Mouse (Mus musculus): Measurements from ENCODE around the gene Bet1l. TPM values are rescaled to one million over a fixed set of nuclear protein-coding genes. Genes with fewer than 3 reads are reported as not detected.

Gene Bet1l
- polyA plus RNA-seq (2012; rRNA removed): 27.1 and 32.9 TPM in 2 replicates

DNA sequence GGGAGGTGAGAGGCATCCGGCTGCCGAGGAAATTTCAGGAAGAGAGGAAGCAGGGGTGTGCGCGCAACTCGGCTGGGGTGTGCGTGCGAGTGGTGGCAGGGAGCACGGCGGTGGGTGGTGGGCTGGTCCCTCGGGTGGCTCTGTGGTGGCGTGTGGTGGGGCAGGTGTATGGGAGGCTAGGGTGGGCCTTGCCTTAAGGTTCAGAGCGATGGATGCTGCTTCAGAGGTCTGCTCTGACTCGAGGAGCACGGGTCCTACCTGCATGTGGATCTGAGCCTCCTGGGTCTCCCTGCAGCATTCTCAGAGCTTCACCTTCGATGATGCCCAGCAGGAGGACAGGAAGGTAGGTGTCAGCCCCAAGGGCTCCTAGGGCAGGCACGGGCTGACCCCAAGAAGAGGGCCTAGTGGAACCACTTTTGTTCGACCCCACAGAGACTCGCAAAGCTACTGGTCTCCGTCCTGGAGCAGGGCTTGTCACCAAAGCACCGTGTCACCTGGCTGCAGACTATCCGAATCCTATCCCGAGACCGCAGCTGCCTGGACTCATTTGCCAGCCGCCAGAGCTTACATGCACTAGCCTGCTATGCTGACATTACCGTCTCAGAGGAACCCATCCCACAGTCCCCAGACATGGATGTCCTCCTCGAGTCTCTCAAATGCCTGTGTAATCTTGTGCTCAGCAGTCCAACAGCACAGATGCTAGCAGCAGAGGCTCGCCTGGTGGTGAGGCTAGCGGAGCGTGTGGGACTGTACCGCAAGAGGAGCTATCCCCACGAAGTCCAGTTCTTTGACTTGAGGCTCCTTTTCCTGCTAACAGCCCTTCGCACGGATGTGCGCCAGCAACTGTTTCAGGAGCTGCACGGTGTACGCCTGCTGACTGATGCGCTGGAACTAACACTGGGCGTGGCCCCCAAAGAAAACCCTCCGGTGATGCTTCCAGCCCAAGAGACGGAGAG is at the start of gene Bet1l:
Gene Bet1l, minus strand, starts transcription at position 28 of the 956 bp plus-strand sequence.

DNA sequence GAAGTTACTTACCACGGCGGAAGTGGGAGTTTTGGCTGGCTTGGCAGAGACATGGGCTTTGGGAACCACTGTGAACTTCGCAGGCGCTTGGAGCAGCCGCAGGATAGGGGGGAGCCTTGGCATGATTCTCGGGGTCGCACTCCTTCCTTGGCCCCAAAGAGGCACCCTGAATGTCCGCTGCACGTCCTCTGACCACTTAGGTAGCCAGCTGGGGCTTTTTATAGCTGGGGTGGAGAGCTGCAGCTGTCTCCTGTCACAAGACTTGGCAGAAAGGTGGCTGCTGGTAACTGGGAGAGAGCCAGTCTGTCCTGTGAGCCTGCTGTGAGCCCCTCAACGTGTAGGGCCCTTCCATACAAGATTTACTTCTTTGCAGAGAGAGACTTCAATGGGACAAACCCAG is 42.8 kb upstream of the Bet1l start, which contains the start of gene Cox8b:
Gene Cox8b, minus strand, starts transcription at position 227 of the 400 bp plus-strand sequence.

DNA sequence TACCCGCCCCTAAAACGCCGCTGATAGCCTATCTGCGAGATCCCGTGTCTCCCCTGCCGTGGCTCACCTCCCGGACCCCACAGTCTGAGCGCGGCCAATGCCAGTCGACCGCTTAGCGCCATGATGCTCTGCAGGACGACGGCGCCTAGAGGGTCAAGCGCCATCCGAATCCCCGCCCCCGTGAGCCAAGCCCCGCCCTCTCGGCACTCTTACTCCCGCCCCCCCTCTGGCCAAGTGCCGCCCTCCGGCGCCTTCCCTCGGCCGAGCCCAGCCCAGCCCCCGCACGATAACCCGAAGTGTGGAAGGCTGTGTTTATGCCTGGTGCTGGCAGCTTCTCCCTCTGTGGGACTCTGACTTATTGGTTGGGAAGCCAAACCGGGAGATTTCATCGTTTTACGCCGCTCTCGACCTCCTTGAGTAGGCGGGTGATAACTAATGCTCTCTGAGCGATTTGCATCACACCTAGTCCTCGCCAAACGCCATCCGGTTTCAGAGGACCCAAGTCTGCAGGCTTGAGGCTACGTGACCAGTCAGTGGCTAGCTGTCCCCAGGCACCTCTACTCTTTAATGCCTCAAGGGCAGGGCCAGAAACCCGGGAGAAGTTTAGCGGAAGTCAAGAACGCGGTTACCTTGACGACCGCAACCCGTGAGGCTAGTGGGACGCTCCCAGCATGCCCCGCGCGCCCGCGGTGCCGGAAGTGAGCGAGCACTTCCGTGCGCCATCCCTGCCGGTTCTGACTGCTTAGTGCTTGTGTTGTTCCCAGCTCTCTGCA is 24.5 kb upstream of the Bet1l start, which contains the start of the genes Psmd13 and Sirt3:
Gene Psmd13, plus strand, starts transcription at position 273 of the 773 bp plus-strand sequence.
Gene Sirt3, minus strand, starts transcription at position 614 of the 773 bp plus-strand sequence.

DNA sequence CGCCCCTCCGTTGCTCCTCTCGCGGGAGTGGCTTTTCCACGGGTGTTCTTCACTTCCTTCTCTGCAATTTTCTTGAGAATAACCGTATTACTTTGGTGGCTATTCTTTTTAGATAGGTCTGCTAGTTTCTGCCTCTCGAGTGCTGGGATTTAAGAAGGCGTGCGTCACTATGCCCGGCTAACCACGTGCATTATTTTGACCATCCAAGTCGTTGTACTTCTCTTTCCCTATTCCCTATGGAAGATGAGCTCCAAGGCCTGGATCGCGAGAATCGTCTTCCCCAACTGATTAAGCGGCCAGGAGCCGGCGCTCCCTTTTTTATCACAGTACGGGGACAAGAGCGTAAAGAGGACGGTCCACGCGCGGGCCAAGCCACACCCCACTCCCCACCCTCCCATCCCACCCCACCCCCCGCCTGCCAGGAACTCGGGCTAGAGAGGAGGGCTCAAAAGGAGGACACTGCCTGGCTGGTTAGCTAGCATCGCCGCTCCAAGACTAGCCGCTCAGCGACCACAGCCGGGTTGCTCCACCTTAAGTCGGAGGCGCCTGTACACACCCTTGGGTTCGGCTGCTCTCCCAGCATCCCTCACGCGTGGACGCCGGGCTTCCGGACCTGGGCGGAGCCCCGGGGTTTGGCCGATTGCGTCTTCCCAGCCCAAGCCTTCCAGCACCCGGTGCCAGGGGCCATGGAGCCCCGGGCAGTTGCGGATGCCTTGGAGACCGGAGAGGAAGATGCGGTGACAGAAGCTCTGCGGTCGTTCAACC is 410 bp downstream of the Bet1l start, which contains the start of gene Ric8a:
Gene Ric8a, plus strand, starts transcription at position 173 of the 765 bp plus-strand sequence.

DNA sequence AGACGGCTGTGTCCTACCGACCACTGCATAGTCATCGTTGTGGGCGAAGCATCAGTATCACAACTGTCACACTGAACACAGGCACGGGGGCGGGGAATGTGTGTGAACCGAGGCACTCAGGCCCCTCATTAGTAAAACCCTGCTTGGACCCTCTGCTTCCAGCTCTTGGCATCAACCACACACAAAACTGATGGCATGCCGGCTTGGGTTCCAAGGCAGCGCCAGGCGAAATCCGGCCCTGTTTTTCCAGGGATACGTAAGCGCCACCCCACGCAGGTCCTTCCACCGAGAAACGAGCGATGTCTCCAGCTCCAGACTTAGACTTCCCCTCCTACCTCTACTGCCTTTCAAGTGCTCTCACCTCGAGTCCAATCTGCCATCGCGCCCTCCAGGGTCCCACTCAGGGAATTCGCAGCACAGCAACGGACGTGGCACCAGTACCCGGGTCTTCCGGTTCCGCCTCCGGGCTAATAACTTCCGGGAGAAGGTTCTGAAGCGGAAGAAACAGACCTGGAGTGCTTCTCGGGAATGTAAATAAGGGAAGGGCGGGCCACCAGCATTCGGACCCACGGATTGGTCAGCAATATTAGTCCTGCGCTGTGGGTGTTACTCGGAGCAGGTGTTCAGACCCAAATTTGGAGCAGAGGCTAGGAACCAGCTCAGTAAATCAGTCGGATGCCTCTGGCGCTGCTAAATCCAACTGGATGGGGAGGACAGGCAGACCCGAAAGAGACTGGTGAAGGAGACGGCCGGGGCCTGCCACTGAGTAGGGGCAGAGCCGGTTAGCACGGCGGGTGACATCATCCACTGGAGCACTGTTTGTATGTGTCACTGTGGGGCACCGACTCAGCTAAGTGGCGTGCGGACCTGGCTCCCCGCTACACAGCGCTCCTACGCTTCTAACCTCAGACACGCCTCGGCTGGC is 1.3 kb downstream of the Bet1l start, which contains the start of gene Gm45785:
Gene Gm45785, minus strand, starts transcription at position 472 of the 925 bp plus-strand sequence.

DNA sequence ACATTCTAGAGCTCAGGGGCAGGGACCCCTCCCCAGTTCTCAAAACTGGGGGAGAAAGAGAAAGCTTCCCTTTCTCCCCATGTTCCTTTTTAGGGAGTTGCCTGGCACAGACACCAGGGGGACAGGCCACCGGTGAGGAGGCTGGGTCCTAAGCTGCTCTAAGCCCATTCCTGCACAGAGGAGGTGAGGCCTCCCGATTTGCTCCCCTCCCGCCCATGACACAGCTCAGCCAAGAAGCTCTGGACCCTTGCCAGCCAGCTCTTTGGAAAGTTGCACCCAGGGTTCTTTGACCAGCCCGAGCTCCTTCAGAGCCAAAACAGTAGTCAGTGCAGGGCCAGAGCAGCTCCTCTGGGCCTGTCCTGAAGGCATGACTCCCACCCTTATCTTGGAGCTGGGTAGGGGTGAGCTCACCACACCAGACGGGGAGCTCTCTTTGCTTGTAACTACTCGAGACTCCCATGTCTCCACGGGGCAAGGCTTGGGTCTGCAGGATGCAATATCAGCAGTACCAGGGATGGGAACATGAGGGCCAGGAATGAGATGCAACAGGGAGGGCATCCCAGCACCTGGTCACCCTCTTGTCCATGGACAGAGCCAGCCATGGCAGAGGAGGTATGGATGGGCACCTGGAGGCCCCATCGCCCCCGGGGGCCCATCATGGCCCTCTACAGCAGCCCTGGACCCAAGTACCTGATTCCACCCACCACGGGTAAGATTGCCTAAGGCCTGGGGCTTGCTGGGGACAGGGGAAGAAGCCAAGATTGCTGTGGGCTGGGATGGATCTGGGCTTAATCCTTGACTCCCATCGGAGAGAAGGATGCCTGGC is 9.4 kb downstream of the Bet1l start, which contains the start of gene Odf3:
Gene Odf3, plus strand, starts transcription at position 51 of the 826 bp plus-strand sequence.

DNA sequence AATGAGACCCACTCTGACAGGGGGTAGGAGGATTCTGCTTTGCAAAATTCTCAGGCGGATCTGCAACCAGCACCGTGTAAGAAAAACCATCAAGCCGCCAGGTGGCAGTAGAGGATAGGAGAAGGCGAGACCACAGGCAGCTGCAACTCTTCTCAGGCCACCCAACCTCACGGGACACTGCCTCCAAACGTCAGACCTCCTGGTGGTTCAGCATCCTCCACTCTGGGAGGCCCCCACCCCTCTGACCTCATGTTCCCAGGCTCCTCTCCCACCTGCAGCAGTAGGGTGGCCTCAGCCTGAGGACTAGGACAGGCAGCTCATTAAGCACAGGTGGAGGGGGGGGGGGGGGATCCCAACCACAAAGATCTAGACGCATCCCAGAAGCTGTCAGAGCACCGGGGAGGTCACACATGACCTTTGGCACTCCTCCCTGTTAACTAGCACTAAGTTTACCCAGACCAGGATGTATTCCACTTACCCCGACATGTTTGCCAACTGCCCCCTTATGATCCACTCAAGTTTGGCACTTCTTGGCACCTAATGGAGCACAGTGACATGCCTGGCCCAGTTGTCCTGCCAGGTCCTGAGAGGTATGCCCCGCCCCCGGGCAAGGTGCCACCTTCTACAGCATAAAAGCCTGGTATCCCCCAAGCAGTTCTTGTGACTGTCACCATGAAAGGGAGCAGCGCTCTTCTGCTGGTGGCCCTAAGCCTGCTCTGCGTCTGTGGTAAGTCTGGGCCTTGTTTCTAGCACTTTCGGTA is 12.3 kb downstream of the Bet1l start, which contains the start of gene Scgb1c1:
Gene Scgb1c1, plus strand, starts transcription at position 643 of the 761 bp plus-strand sequence.

DNA sequence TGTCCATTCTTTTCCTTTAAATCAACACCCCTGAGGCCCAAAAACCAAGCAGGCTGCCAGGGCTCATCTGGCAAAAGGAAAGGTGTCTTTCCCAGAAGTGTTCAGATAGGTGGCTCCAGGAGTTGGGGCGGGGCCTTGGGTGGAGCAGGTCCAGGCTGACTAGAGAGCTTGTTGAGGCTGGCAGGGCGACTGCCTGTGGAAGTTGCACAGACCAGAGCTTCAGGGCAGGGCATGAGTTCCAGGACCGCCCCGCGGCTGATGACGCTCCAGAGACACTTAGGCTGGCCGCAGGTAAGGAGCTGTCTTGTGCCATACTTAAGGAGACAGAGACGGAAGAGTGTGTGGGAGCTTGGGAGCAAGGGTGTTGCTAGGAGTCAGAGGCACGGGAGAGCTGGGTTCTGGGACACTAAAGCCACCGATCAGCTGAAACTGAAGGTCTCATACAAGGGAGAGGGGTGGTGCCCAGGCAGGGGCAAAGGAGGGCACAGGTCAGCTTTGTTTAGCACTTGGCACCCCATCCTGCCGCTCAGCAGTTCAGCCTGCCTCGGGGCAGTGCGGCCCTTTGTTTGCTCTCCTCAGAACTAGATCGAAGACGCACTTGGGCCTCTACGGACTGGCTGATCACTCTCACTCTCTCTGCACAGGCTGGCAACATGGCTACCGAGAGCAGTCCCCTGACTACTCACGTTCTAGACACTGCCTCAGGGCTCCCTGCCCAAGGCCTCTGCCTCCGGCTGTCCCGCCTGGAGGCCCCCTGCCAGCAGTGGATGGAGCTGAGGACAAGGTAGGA is 22.2 kb downstream of the Bet1l start, which contains the start of gene Urah:
Gene Urah, plus strand, starts transcription at position 51 of the 790 bp plus-strand sequence.

DNA sequence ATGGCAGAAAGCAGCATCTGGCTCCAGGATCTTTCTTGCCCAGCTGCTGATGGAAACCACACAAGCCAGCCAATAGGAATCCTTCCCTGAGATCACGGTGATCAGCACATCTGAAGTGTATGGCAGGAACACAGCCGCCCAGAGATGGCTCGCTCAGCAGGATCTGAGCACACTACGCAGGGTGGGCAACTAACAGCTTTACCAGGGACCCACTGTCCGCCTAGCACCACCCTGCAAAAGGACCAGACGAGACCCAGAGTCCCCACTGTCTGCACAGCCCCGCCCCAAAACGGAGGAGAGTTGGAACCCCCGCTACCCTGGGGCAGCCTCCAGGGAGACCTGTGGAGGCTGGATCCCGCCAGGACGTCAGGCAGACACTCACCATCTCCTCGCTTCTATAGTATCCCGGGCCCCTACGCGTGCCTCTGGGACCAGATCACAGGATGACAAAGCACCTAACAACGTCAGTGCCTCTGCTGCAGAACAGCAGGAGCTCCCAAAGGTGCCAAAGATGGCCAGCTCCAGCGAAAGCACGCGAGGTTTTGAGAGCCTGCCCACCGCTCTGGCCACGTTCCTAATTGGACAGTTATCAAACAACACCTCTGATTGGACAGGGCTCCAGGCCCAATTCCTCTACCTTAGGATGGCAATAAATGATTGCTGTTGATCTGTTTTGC is 35.6 kb downstream of the Bet1l start, which contains the start of gene Zfp941:
Gene Zfp941, minus strand, starts transcription at position 526 of the 677 bp plus-strand sequence.

Other genes with a start within 250 kb of the Bet1l start
- not detected in 2 replicates for gene Olfr61, start 228.6 kb downstream of the Bet1l start, polyA plus RNA-seq (2012; rRNA removed)
- gene Olfr53, start 211.1 kb downstream of the Bet1l start, polyA plus RNA-seq (2012; rRNA removed): not detected in 2 replicates
- not detected in 2 replicates for gene Olfr539, start 197.6 kb downstream of the Bet1l start, polyA plus RNA-seq (2012; rRNA removed)
- not detected in 2 replicates for gene Olfr45, start 175.6 kb downstream of the Bet1l start, polyA plus RNA-seq (2012; rRNA removed)
- not detected in 2 replicates for gene Olfr541, start 160.3 kb downstream of the Bet1l start, polyA plus RNA-seq (2012; rRNA removed)
- 8.3 and 9.5 TPM in 2 replicates for gene Cyp2e1, start 93.8 kb downstream of the Bet1l start, polyA plus RNA-seq (2012; rRNA removed)
- 0.14 and 0.26 TPM in 2 replicates for gene Syce1, start 69.7 kb downstream of the Bet1l start, polyA plus RNA-seq (2012; rRNA removed)
- gene Zfp941, start 35.4 kb downstream of the Bet1l start, polyA plus RNA-seq (2012; rRNA removed): 0.12 and 0.23 TPM in 2 replicates
- gene Urah, start 22.6 kb downstream of the Bet1l start, polyA plus RNA-seq (2012; rRNA removed): 22.0 and 24.3 TPM in 2 replicates
- gene Scgb1c1, start 12.0 kb downstream of the Bet1l start, polyA plus RNA-seq (2012; rRNA removed): 5.0 and 5.1 TPM in 2 replicates
- gene Odf3, start 9.8 kb downstream of the Bet1l start, polyA plus RNA-seq (2012; rRNA removed): 0.28 and 0.41 TPM in 2 replicates
- not detected in 2 replicates for gene Gm45785, start 1.2 kb downstream of the Bet1l start, polyA plus RNA-seq (2012; rRNA removed)
- gene Ric8a, start 620 bp downstream of the Bet1l start, polyA plus RNA-seq (2012; rRNA removed): 136 and 146 TPM in 2 replicates
- 62.6 and 66.1 TPM in 2 replicates for gene Psmd13, start 24.4 kb upstream of the Bet1l start, polyA plus RNA-seq (2012; rRNA removed)
- 31.6 and 44.1 TPM in 2 replicates for gene Sirt3, start 24.7 kb upstream of the Bet1l start, polyA plus RNA-seq (2012; rRNA removed)
- gene Cox8b, start 42.9 kb upstream of the Bet1l start, polyA plus RNA-seq (2012; rRNA removed): 4.1 and 5.5 TPM in 2 replicates
- gene Nlrp6, start 63.3 kb upstream of the Bet1l start, polyA plus RNA-seq (2012; rRNA removed): 1.4 and 1.6 TPM in 2 replicates
- 61.1 and 72.6 TPM in 2 replicates for gene Pgghg, start 83.8 kb upstream of the Bet1l start, polyA plus RNA-seq (2012; rRNA removed)
- gene Ifitm5, start 92.7 kb upstream of the Bet1l start, polyA plus RNA-seq (2012; rRNA removed): 2.4 and 4.1 TPM in 2 replicates
- 0.60 TPM in 1 of 2 replicates, not detected in the other for gene Gm45717, start 98.4 kb upstream of the Bet1l start, polyA plus RNA-seq (2012; rRNA removed)
- gene Ifitm2, start 98.4 kb upstream of the Bet1l start, polyA plus RNA-seq (2012; rRNA removed): 1,395 and 2,043 TPM in 2 replicates
- gene Ifitm1, start 109.6 kb upstream of the Bet1l start, polyA plus RNA-seq (2012; rRNA removed): 658 and 1,418 TPM in 2 replicates
- 378 and 768 TPM in 2 replicates for gene Ifitm3, start 153.2 kb upstream of the Bet1l start, polyA plus RNA-seq (2012; rRNA removed)
- 5.8 and 9.8 TPM in 2 replicates for gene Ifitm6, start 160.3 kb upstream of the Bet1l start, polyA plus RNA-seq (2012; rRNA removed)
- gene Gm17387, start 171.6 kb upstream of the Bet1l start, polyA plus RNA-seq (2012; rRNA removed): not detected in 2 replicates
- 3.2 and 3.5 TPM in 2 replicates for gene B4galnt4, start 203.5 kb upstream of the Bet1l start, polyA plus RNA-seq (2012; rRNA removed)
- 13.5 and 14.9 TPM in 2 replicates for gene Pkp3, start 220.6 kb upstream of the Bet1l start, polyA plus RNA-seq (2012; rRNA removed)
- 11.4 and 12.8 TPM in 2 replicates for gene Sigirr, start 243.0 kb upstream of the Bet1l start, polyA plus RNA-seq (2012; rRNA removed)